Mouse (Mus musculus): ENCODE measurements at regions not wholly inside any gene's neighbourhood (a gene's known extent, or its start where the extent isn't known, plus 50 kb on each side); places are given as distances from the start of the nearest gene placed in this dataset.
A peak's percentile ranks its signal among the peaks of the same experiment; 100 is the strongest.

DNA sequence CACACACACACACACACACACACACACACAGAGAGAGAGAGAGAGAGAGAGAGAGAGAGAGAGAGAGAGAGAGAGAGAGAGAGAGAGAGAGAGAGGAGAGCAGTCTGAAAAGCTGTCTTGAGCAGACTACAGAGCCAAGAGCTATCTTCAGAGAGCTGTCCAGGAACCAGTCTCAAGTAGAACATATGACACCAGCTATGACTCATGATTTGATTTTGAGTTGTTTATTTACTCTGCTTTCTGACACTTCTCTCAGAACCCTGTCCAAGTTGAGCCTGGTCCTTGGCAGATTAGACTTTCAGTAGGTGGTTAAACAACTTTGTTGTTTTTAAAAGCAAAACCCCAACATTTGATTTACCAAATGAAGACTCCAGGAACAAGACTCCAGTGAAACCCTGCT is 420.8 kb upstream of the Lcorl start:
- DNase-seq (ENCODE audit: low spot score), result peak; percentile 7

GRCm38 (mm10) chr5:46256730-46257129 is 399.3 kb upstream of the Lcorl start:
- no peak for DNase-seq (ENCODE audit: low spot score)

GRCm38 (mm10) chr5:46253940-46254339 is 396.5 kb upstream of the Lcorl start:
- no peak for DNase-seq (ENCODE audit: low spot score)

DNA sequence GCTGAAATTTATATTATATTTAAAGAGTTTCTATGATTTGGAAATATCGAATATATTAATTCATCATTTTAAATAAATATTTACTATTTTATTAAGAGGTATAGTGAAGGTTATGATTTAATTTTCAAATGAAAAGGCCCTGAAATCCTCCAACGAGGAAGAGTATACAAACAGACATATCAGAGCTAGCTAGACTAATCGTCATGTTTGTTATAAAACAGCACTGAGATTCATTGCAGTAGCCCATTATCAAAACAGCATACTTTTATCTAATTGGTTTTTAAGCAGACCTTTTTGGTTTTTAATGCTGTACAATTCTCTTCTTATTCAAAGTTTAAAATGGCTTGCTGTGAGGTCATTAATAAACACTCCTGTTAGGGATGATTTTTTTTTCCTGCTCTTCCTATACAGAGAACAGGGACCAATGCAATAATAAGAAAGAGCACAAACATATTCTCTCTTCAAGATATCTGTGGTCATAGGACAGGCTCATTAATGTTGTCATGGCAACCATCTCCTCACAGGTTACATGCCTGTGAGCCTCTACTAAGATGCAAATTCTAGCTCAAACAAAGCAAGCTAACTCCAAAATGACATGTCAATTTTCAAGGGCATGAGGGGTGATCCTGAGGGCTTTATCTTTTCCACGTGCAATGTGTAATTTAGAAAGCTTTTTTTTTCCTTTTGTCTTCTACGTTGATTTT is 378.1 kb upstream of the Lcorl start:
- DNase-seq (ENCODE audit: low spot score), result peak; percentile 7

DNA sequence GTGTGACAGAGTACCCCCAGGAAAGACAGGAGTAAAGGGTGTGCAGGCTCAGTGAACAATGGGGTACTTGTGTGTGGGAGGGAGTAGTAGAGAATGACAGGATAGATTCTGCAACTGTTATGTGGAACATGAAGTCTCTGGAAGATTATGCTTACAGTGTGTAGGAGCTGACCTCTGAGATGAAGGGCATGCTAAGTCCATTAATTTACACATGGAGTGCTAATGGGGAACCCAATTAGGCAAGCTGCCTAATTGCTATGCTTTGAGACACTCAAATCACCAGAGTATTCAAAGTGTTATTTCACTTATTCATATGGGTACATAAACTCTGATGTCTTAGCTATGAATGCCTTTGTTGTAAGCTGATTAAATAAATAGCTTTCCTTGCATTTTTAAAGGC is 375.4 kb upstream of the Lcorl start:
- no peak for DNase-seq (ENCODE audit: low spot score)

GRCm38 (mm10) chr5:46228667-46229066 is 371.3 kb upstream of the Lcorl start:
- DNase-seq (ENCODE audit: low spot score), result no peak

GRCm38 (mm10) chr5:46212845-46213468 is 355.5 kb upstream of the Lcorl start:
- DNase-seq (ENCODE audit: low spot score), result no peak

DNA sequence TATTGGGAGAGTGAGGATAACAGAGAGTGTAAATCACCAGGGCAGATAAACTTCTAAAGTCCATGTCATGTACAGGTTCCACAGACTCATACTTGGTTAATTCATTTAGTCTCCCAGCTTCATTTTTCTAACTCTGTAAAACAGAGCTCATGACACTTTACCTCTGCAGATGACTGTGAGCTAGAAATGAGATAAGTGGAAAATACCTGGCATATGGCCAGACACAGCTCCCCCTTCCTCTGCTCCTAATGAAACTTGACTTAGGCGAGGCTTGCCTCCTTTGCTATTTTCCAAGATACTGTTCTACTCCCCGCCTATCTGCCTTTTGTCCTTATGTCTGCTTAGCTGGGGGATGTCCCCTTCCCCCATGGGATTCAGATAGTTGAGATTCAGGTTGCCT is 351.7 kb upstream of the Lcorl start:
- DNase-seq (ENCODE audit: low spot score), result no peak

GRCm38 (mm10) chr5:46203744-46204143 is 346.3 kb upstream of the Lcorl start:
- no peak for DNase-seq (ENCODE audit: low spot score)

DNA sequence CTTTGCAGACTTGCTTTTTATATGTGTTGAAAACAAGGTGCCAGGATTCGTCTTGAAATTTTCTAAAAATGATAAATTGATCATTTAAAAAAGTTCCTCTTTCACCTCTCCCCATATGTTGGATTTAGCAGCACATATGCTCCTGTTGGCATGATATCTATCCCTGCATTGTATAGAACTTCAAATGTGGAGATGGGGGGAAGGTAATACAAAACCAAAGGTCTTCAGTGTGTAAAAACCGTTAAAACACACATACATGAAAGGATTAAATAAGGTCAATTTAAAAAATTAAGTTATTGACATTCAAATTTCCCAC is 345.0 kb upstream of the Lcorl start:
- no peak for DNase-seq (ENCODE audit: low spot score)

- no peak for DNase-seq (ENCODE audit: low spot score)
These were observed 344.4 kb upstream of the Lcorl start for GRCm38 (mm10) chr5:46201639-46202456.

GRCm38 (mm10) chr5:46186908-46187307 is 329.5 kb upstream of the Lcorl start:
- no peak for DNase-seq (ENCODE audit: low spot score)

DNA sequence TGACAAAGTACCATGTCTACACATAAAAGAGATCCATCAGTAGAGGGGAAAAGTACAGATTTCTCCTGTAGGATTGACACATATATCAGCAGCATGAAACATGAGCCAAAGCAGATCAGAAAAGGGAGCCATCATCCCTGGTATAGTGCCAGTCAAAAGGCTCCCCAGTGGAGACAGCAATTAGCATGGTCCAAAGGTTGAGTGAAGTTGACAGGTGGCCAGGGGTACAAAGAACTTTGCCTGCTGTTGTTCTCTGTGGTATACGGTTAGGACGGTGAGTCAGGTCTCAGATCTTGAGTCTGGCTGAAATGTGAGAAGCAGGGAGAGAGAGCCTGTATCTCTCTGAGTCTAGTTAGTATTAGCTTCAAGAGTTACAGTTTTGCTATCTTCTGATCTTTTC is 324.7 kb upstream of the Lcorl start:
- no peak for DNase-seq (ENCODE audit: low spot score)

GRCm38 (mm10) chr5:46172315-46172714 is 314.9 kb upstream of the Lcorl start:
- DNase-seq (ENCODE audit: low spot score), result no peak

- no peak for DNase-seq (ENCODE audit: low spot score)
These were observed 303.4 kb upstream of the Lcorl start for GRCm38 (mm10) chr5:46160774-46161173.

DNA sequence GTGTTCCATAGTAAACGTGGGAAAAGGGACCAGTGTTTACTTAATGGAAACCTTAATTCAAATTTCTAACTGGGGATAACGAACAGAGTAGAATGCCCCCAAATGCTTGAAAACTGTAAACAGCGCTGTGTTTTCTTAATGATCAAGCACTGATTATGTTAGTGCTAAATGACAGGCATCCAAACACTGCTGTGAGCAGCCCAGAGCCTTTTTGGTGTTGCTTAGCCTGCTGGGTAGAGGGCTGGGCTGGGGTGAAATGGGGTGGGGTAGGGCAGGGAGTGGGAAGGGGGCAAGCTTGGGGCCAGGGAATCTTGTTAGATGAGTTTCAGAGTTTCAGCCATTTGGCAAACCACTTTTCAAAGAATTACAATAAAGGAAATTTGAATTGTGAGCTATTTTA is 294.6 kb upstream of the Lcorl start:
- no peak for DNase-seq (ENCODE audit: low spot score)

DNA sequence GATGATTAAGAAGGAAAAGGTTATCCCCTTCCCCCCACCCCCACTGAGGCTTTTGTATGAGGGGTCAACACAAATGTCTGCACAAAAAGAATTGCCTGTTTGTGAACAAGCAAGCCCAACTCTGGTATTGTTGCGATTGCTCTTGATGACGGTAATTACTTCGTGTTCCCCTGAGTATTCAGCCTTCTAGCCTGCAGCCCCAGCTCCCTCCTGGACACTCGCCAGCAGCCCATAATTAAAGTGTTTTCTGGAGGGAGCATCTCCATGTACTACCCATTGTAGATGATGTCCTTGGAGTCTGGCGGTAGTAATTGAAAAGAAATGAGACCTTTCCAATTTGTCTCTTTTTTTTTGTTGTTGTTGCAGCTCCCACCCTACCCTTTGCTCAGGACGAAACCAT is 293.4 kb upstream of the Lcorl start:
- peak; percentile 63 for DNase-seq (ENCODE audit: low spot score)

DNA sequence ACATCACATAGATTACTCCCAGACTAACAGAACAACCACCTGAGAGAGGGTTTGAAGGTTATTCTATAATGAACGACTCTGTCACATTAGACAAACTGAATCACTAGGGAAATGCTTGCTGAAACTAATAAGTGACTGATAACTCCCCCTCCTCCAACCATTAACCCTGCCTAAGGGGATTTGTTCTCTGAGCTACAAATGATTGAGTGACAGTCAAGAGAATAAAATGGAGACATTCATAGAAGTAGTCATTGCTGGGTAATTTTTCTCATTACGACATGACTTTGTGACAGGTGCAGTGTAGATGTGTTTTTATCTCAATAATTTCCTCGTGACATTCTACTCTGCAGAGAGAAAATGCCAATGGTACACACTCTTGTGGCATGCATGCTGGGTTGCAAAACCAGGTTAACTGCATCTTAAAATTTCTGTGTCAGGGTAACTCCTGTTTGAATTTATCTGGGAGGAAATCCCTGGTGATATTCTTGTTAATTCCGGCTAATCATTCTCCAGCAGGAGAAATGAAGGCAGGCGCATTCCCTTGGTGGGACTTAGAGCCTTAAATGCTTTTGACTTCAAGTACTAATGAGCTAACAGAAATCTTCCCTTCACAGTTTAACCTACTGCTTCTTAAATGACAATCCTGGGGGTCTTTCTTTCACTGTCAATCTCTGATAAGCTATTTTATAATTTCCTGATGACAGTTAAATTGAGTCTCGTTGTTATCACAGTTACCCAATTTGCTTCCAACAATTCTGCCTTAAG is 292.6 kb upstream of the Lcorl start:
- no peak for DNase-seq (ENCODE audit: low spot score)

DNA sequence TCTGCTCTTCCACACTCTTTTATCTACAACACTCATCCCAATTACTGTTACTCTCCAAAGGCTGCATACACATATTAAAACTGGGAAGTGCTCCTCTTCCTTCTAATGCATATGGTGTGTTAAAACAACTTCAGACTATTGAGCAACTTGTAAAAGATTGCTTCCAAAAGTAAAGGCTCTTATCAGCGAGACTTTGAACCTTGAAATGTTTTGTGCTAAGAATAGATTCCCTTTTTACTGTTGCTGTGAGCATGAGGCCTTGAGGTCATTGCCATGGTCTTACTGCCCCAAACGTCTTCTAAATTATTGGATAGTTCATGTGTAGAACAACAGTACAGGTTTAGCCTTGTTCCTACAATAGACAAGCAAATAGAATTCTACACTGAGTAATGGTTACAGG is 281.6 kb upstream of the Lcorl start:
- no peak for DNase-seq (ENCODE audit: low spot score)

GRCm38 (mm10) chr5:46137695-46138094 is 280.3 kb upstream of the Lcorl start:
- no peak for DNase-seq (ENCODE audit: low spot score)

DNA sequence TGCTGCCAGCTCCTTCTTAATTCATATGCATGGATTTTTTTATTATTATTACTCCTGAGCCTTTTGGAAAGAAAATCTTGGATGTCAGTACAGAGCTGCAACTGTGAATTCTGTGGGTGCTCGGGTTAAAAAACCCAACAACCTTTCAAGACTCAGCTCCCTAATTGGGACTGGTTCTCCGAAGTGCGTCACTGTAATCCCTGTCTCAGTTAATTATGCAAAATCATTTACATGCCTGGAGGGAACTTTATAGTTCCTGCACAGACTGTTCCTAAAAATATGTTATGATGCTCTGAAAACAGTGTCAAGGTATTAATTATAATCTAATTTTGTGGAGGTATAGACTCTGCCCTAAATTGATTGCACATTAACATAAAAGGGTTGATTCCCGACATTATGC is 250.6 kb upstream of the Lcorl start:
- DNase-seq (ENCODE audit: low spot score), result no peak

DNA sequence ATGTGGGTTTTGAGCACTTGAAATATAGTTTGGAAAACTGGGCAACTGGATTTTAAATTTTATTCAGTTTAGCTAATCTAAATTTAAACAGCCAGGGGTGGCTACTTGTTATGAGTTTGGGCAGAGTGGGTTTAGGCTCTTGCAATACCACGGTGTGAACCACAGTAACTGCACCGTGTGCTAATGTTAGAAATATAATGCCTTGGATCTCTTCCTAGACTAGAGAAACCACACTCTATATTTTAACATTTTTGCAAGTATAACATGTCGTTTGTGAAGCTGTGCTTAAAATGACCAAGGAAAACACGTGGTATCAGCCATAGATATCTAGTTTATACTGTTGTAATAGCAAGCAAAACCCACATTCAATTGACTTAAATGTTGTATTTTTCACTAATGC is 245.9 kb upstream of the Lcorl start:
- DNase-seq (ENCODE audit: low spot score), result no peak

- no peak for DNase-seq (ENCODE audit: low spot score)
These were observed 235.1 kb upstream of the Lcorl start for GRCm38 (mm10) chr5:46092549-46092948.
